Mouse (Mus musculus) olfactory bulb, adult 2 months (tissue): ENCODE results near the gene Lhfp.

Experiments
- CTCF ChIP-seq: fragments of 200-500 bp; IDR thresholded peaks from 2 replicates; pipeline ENCODE4 v1.5.1; 2012; ENCODE audit warnings: low read depth, mild to moderate bottlenecking, low read length, moderate library complexity; ENCODE audit not compliant: insufficient read depth
- POLR2A ChIP-seq: fragments of 200-500 bp; IDR thresholded peaks from 2 replicates; pipeline ENCODE4 v1.6.1; 2012; ENCODE audit warnings: mild to moderate bottlenecking, low read depth, low read length, moderate library complexity; ENCODE audit not compliant: insufficient read depth

DNA sequence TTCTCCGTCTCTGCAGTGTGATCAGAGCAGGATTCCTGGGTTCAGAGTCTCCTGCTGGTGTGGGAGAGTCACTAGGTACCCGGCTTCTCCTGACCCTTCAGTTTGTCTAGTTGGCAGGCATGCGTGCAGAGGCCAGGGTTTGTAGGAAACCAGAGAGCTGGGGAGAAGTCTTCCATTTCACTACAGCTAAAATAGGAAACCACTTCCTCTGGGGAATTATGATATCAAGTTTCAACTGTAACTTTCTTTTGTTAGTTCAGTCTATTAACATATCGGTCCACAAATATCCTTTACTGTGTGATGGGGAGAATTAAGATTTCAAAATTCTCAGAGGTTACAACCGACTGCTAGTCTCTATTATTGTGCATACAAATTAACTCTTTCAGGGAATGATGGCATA lies 5.3 kb upstream of the Lhfp start:
- no peak for TF ChIP-seq POLR2A
- no peak for TF ChIP-seq CTCF
